Mouse (Mus musculus) brain, embryonic 14.5 days (tissue): ENCODE results near the gene C2cd5.

Experiments used
- CTCF ChIP-seq: fragments of 200-500 bp; IDR thresholded peaks from 2 replicates; pipeline ENCODE4 v1.5.1; 2012; ENCODE audit warnings: inconsistent platforms, mild to moderate bottlenecking, moderate library complexity, borderline replicate concordance; ENCODE audit not compliant: insufficient read depth, insufficient read length; ENCODE audit errors: extremely low read depth
- POLR2A ChIP-seq: fragments of 200-500 bp; IDR thresholded peaks from 2 replicates; pipeline ENCODE4 v1.6.1; 2012; ENCODE audit warnings: mild to moderate bottlenecking, inconsistent platforms, borderline replicate concordance; ENCODE audit not compliant: poor library complexity, insufficient read depth, insufficient read length, severe bottlenecking; ENCODE audit errors: extremely low read depth

- TF ChIP-seq CTCF (no peak), POLR2A (no peak)
These were observed 72.0 kb downstream of the C2cd5 start for GRCm38 (mm10) chr6:143027896-143028295.
